Mouse (Mus musculus): Measurements from ENCODE around the gene Ampd3.

GRCm38 (mm10) chr7:110739764-110740163, 28.2 kb upstream of the Ampd3 start:
- TF ChIP-seq CTCF (IDR thresholded peaks at IDR 0.05; ENCODE audit: control insufficient read depth, insufficient read depth, insufficient replicate concordance, low read depth, low read length) (no peak), POLR2A (IDR thresholded peaks at IDR 0.05; ENCODE audit: control insufficient read depth, low read depth, low read length) (no peak)

All from testis, adult 2 months (tissue).